Mouse (Mus musculus) layer of hippocampus, adult 18-20 months (tissue): ENCODE measurements around the gene Lmbr1. TPM values are rescaled to one million over a fixed set of nuclear protein-coding genes. Genes with fewer than 3 reads are reported as not detected.

Experiments
- microRNA-seq, 2 experiments: library from miRNA; unstranded; fragments of <30 nt; microRNA quantifications; one replicate each; pipeline ENCODE4 v1.2.0; 2021
- total RNA-seq, 2 experiments: library from RNA; stranded (reverse); gene quantifications; 2 replicates each; pipeline ENCODE4 v1.2.3; 2021

Gene Lmbr1
- total RNA-seq, 2 experiments from 2014 or later: 29.3 to 29.5 TPM

Small RNAs within 50 kb of the gene (microRNA-seq; reads per million reads assigned to microRNA genes)
- gene Gm23801: 0 reads per million in 2 experiments

Other genes with a start within 250 kb of the Lmbr1 start
- gene Rnf32, start 182.4 kb downstream of the Lmbr1 start, total RNA-seq: 10 to 100 TPM; 22.5 to 26.1 TPM
- 10 to 100 TPM; 19.6 to 23.3 TPM for gene Nom1, start 56.3 kb upstream of the Lmbr1 start, total RNA-seq
- not detected for gene Mnx1, start 100.1 kb upstream of the Lmbr1 start, total RNA-seq
- gene Ube3c, start 190.9 kb upstream of the Lmbr1 start, total RNA-seq: 10 to 100 TPM; 70.1 to 73.0 TPM